Mouse (Mus musculus) ovary, postnatal 14 days (tissue): ENCODE measurements around the gene Mybpc2.
A peak's percentile ranks its signal among the peaks of the same experiment; 100 is the strongest.

Experiments used
- DNase-seq: peaks from one replicate; pipeline ENCODE4 v3.0.0; 2022; ENCODE audit warnings: low spot score

The Mybpc2 gene

DNA sequence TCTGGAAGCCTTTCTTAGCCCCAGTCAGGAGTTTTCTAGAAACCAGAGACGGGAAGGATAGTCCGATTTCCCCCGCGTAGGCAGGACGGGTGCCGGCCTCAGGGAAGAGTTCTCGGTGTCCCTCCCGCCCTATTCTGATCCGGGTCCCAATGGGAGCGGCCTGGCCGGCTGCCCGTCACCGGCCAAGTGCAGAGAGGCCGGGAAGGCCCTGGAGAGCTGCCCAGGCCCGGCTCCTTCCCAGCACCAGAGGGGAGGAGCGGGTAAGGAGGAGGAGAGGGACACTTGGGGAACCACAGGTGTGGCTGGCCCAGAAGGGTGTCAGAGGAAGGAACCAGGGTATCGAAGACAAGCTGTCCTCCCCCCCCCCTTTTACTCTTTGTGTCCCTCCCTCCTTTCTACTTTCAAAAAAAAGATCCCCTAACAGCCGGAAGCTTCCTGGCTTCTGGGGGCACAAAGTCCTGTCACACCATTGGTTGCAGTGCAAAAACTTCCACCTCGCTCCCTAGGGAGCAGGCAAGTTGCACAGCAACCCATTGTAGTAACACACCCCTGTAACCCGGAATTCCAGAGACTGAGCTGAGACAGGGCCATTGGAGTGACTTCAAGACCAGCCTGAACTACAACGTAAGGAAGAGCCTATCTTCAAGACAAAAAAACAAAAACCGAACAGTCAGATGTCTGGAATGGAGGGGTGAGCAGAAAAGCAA is 823 bp upstream of the Mybpc2 start:
- DNase-seq: peak; percentile 84

DNA sequence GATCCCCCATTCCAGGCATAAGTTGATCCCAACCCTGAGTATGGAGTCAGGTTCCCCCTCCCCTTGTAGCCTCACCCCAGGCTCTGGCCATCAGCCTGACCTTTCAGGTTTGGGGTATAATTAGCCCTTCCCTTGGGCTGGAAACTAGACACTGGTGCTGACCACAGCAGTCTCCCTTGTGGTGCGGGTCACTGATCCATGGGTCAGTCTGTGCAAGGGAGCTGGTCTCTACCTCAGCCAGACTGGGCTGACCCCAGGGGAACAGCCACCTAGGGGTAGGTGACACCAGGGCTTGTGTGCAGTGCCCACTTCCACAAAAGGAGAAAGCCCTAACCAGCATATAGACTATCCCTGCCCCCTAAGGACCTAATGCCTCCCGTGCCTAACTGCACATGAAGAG is 1.4 kb downstream of the Mybpc2 start:
- no peak for DNase-seq

DNA sequence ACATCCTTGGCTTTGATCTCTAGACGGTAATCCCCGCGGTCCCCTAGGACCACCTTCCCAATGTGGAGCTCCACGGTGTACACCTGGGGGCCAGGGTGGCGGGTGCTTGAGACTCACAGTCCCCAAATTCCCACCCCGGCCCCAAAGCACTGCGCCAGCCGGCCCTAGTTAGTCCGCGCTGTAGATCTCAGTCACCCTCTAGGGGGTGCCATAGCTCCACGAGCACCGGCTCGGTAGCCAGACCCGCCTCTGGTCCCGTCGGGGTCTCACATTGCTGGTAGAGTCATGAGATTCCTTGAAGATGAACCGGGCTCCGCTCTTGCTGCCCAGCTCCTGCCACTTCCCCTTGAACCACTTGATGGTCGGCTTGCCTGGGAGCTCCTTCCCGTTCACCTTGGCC is 2.7 kb downstream of the Mybpc2 start:
- DNase-seq: peak; percentile 56

DNA sequence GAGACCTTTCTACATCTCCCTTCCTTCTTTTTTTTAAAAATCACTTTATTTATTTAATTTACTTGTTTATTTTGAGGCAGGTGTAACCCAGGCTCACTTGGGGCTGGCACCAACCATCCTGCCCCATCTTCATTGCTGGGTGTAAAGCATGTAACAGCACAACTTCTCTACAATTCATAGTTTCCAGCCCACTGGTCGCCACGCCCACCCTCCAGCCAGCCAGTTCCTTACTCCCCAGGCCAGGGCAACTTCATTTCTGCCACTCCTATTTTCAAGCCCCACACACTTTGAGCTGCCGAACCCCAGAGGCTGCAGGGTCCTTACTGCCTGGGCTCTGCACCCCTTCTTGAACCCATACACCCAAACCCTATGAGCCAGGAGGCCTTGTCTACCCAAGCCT is 3.5 kb downstream of the Mybpc2 start:
- DNase-seq: no peak

DNA sequence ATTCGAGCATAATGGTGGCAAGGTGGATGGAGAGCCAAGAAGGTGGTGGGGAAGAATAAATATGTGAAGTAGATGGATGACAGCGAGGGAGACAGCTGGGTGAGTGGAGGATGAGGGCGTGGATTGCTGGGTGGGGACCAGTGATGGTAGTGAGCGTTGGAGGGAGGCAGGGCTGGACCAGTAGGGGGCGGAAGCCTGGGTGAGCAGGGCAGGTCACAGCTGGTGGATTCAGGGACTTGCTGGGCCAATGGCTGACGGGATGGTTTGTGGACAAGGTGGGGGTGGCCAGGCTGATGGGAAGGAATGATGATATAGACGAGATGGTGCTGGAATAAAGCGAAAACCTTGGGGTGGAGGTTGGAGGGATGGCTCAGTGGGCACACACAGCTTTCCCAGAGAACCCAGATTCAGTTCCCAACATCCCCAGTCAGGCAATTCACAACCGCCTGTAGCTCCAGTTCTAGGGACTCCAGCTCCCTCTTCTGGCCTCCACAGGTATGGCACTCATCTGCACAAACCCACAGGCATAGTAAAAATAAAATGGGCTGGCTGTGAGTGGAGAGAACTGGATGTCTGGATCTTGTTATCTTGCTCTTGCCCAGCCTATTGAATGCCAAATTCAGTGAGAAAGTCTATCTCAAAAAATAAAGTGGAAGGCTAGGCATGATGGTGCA is 5.1 kb downstream of the Mybpc2 start:
- no peak for DNase-seq

DNA sequence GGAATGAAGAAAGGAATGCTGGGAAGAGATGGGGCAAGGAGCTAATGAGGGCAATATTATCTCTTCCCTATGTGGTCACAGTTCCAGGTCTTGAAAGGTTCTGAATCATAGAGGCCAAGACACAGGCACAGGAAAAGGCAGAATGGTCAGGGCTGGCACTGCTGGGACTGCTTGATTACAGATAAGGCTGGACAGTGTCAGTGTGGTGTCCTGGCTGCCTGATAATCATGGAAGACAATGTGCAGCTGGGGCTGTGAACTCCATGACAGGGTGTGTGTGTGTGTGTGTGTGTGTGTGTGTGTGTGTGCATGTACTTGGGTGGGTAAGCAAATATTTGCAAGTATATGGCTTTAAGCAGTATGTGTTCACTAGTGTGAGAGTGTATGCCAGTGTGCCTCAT is 17.0 kb downstream of the Mybpc2 start:
- no peak for DNase-seq

DNA sequence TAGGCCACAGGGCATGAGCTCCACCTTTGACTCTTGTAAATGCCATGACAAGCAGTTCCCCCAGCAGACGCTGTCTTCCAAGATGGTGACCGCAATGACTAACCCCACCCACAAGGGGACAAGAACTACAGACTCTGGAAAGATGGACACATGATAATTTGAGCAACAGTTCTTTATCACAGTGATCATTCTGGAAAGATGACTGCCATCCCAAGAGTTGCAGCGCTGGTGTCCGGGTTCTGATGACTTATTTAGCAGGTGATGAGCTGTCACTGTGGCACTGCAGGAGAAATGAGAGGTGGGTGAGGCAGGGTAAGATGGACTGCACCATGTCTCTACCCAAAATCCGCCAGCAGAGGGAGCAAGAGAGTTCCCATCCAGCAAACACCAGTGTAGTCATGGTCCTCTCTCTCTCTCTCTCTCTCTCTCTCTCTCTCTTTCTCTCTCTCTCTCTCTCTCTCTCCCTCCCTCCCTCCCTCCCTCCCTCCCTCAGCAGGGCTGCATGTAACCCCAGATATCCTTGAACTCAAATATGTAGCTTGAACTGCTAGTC is 22.8 kb downstream of the Mybpc2 start:
- DNase-seq: peak; percentile 64

DNA sequence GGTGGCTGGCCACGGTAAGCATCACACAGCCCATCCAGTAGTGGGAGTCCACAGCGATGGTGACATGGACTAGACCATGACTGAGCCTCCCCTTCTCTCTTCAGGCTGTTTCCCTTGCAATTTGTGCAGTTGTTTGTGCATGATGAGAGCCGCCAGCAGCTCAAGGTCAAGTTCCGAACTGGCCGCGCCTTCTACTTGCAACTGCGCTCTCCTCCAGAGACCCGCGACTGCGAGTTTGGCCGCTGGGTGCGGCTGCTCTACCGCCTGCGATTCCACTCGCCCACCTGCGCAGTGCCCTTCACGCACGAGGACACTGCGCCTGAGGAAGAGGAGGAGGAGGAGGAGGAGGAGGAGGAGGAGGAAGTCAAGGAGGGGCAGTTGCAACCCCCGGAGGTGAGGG is 24.4 kb downstream of the Mybpc2 start:
- no peak for DNase-seq

DNA sequence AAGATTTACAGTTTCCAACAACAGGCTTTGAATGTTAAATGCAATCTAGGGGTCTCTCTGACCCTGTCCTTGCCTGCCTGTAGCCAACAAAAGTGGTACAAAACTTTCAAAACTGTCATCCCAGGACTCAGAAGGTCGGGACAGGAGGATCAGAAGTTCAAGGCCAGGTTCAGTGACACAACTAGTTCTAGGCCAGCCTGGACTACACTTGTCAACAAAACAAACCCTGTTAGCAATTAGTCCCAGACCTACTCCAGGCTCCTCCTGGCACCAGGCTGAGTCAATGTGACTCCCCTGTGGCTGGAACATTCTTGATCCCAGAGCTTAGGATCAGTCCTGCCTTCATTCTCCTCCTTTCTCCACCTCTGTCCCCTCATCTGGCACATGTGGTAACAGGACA is 25.5 kb downstream of the Mybpc2 start:
- DNase-seq: no peak

DNA sequence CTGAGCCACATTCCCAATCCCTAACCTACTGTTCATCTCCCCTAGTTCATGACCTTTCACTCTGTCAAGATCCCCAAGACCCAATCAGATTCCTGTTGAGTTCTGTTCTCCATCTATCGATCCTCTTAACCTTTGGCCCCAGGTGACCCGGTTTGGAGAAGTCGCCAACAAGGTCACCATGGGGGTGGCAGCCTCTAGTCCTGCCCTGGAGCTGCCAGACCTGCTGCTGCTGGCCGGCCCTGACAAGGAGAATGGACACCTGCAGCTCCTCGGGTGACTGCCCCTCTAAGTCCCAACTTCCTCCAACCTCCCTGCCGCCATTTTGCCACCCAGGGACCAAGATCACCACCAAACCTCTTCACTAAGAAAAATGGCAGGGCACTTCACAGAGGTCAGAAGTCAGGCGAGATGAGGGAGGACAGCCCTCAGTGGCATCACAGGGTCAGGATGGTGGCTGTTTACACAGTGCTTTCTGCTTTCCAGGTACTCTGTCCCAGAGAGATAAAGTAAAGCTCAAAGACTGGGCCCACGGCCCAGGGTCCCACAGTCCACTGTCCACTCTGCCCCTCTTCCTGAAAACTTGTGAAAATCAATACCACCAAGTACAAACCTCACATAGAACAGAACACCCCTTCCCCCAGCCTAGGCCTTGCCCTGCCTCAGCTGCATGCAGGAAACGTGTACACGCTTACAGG is 26.9 kb downstream of the Mybpc2 start:
- DNase-seq: no peak

DNA sequence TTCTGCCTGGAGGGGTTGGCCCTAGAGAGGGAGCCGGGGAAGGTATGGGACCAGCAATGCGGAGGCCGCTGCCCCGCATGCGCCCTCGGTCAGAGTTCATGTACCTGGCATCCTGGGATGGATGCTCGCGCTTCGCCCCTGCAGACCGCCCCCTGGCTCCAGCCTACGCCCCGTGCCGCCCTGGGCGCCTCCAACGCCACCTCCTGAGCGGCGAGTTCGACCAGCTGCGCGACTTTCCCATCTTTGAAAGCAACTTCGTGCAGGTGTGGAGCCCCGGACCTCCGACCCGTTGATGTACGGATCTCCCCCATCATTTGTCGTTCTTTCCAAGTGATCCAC is 27.7 kb downstream of the Mybpc2 start:
- no peak for DNase-seq

DNA sequence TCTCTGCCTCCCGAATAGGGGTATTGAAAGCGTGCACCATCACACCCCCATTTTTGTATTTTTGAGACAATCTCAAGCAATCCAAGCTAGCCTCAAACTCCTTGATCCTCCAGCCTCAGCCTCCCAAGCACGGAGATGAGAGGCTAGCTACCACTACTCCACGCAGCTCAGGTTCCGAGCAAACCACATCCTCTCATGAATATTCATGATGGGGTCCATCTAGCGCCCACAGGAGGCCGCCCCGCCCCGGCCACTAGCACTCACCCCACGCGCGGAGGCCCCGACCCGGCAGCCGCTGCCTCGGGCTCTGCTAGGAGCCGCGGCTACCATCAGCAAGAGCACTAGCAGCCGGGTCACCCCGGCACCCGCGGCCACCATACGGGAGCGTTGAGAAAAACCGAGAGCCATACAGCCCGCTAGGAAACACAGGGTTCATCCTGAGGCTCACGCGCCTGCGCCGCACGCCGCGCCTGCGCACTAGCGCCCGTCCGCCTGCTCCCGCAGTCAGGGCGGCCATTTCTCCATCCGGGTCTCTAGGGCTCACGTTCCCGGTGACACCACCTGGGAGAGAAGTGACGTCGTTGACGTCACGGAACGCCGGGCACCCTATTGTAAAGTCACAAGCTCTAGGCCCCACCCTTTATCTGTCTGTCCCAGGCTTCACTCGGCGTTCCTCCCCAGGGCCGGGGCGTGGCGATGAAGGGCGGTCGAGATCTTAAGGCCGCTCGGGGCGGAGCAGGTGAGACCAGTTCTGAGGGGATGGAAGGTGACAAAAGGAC is 28.3 kb downstream of the Mybpc2 start, which contains the start of the genes Emc10 and Fam71e1:
Gene Emc10 (minus strand): TSS at position 538 of the 779 bp plus-strand sequence.
Gene Fam71e1 (plus strand): TSS at position 590 of the 779 bp plus-strand sequence.
- peak; percentile 98 for DNase-seq

DNA sequence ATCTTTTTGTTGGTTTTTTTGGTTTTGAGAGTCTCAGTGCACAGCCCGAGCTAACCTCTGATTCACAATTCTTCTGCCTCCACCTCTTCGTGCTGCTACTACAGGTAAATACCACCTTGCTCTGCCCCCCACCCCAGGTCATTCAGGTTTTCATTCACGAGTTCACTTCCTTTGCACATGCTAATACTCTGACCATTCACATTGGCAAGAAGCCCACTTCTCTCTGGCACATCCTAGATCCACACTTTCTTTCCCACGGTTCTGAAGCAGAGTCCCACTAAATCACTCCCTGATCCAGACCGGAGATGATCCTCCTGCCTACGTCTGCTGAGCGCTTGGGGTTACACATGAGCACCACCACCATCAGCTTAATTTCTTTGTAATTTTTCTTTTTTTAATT is 29.4 kb downstream of the Mybpc2 start:
- no peak for DNase-seq

DNA sequence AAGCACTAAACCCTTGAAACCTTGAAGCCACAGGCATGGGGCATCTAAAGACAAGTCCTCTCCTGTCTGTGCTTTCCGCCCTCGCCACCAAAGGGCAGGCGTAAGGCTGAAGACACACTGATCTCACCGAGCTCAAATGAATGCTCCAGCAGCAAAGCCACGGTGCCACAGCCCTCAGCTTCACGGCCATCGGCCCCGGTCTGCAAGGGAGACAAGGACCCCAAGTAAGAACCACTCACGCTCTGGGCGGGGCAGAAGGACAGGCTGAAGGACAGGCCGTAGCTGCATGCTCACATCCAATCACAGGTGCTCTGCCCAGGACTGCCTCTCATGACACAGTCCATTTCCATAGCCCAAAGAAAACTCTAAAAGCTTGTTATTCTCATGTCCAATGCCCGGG is 29.8 kb downstream of the Mybpc2 start:
- DNase-seq: no peak

DNA sequence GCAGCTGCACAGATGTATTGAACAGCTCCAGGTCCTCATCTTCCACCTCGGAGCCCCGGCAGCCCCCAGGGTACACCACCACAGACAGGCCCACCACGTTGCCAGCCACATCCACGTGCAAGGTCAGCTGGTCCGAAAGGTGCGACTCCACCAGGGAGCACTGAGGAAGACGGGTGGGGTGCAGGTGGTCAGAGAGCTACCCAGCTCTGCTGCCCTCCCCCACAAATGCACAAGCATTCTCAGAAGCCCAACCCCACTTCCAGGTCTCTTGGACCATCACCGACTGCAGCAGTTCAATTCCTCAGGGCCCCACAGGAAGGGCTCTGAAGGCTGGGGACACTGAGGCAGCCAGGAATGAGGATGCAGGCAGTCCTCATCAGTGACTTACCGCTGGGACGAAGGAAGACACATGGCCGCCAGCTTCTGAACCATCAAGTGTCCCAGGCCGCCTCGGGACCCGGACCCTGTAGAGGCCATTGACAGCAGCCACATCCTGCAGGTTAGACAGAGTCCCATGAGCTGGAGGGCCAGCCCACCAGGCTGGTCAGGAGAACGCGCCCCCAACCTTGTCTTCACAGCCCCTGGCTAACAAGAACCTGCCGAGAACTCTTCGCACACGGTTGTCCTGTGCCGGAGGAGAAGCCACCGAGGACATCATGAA is 32.2 kb downstream of the Mybpc2 start:
- DNase-seq: no peak

DNA sequence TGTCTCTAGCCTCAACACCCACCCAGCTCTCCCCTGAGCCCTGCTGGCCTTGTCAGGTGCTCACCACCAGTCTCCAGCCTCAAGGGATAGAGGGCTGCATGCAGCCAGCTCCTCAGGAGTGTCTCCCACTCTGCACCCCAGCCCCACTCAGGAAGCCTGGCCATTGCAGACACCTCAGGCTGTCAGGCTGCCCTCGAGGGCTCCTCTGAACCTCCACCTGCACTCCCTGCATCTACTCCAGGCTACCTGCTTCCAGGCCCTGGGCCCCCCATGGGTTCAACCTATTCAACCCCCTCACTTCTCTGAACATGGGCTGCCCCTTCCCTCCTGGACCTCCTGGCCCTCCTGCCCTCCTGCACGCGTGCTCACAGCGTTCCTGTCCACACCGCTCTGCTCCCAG is 33.1 kb downstream of the Mybpc2 start:
- no peak for DNase-seq

DNA sequence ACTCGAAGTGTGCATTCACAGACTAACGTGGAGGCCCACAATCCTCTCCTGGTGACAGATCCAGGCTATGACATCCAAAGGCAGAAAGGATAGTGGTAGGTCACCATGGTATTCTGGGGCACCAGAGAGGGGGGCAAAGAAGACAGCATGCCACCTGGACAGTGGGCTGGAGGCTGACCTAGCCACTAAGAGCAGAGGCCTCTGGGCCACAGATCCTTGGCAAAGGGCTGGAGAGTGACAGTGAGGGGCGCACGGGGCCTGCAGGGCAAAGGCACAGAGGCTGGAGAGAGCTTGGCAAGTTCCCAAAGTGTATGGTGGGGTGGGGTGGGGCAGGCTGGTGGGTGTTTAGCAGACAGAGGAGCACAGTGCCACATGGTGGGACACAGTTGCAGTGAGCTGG is 34.2 kb downstream of the Mybpc2 start:
- DNase-seq: no peak

DNA sequence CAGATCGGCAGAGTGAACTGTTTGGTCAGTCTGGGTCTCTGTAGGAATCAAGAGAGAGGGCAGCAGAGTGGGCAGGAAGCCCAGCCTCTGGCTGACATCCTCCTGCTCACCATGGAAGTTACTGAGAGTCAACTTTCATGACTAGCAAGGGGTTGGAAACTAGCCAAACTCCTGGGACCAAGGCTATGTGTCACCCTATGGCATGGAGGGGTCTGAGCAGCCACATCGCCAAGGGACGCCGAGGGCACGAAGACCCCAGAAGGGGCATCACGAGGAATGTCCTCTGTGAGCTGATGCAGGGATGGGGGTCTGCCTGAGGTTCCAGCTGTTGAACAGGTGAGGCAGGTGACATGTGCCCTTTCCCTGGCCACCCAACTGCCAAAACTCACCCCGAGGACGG is 35.9 kb downstream of the Mybpc2 start:
- no peak for DNase-seq

DNA sequence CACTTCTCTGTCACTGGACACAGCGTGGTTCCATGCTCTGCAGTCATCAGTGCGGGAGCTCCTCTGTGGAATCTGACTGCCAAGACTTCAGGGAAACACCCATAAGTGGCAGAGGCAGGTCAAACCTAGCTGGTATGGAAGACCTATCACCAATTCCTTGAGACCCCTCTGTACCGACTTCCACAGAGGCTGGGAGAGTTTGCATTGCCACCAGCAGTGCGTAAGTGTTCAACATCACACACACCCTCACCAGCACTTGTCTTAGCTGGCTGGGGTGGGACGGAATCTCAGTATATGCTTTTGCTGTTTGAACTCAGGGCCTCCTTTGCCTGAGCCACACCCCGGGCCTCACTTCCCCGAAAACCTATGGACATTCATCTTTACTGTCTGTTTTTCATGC is 36.5 kb downstream of the Mybpc2 start:
- no peak for DNase-seq

DNA sequence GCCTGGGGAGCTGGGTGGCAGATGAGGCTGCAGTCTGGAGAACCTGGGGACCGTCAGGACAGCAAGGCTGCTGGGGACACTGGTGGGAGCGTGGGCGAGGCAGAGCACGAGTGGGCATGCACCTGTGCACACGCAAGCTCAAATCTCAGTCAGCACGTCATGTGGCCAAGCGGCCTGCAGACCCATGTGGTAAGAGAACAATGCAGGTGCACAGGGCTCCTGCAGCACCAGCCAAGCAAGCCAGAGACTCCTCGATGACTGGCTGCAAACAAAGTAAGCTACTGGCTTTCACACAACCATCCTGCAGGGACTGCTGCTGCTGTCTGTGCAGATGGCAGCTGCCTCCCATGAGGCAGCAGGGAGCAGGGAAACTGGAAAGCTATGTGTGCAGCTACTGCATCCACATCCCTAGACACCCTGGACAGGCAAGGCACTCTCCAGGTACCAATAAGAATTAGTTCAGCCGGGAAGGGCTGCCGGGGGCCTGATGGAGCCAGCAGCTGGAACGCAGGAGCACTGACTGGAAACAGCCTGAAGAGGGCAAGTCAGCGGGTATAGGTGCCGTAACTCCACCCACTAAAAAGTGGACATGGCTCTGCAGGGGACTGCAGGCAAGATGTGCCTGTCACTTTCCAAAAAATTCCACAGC is 37.4 kb downstream of the Mybpc2 start:
- no peak for DNase-seq

DNA sequence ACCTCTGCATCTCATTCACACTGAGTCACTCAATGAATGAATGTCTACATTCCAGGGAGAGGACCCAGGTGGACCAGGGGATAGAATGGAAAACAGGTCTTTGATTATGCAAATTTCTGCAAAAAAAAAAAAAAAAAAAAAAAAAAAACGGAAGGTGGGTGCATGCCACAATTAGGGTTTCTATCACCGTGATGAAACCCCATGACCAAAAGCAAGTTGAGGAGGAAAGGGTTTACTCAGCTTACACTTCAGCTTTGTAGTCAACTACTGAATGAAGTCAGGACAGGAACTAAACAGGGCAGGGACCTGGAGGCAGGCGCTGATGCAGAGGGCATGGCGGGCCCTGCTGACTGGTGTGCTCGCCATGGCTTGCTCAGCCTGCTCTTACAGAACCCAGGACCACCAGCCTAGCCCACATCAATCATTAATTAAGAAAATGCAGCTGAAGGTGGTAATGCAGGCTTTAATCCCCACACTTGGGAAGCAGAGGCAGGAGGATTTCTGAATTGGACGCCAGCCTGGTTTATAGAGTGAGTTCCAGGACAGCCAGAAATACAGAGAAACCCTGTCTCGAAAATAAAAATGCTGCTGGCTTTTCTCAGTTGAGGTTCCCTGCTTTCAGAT is 38.8 kb downstream of the Mybpc2 start:
- no peak for DNase-seq
